Mouse (Mus musculus) erythroblast, embryonic 14.5 days (primary cell): ENCODE measurements around the gene Tmem132d.

Experiments
- GATA1 ChIP-seq: IDR thresholded peaks from 2 replicates; pipeline ENCODE4 v1.6.1; 2012; ENCODE audit warnings: low read length, inconsistent platforms, mixed read lengths
- TAL1 ChIP-seq: IDR thresholded peaks from 3 replicates; pipeline ENCODE4 v1.6.1; 2012; ENCODE audit warnings: low read length, inconsistent platforms, mixed read lengths

DNA sequence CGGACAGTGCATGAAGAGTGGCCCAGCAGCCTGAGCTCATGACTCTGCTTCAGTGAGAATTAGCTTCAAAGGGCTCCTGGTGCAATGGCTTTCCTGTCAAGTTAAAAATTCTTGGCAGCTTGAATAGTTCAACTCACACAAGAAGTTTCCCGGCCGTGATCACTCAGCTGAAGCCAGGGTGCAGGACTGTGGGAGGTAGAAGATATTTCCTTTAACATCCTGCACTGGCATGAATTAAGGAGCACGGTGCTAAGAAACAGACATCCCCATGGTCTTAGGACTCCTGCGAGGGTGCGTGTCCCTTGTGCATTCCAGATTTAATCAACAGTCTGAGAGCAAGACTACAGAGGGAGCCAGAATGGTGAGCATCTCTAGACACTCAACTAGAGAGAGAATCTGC is 480.1 kb downstream of the Tmem132d start:
- TF ChIP-seq GATA1 (no peak), TAL1 (no peak)
